Mouse (Mus musculus): ENCODE data around the gene Magi3. TPM values are rescaled to one million over a fixed set of nuclear protein-coding genes. Genes with fewer than 3 reads are reported as not detected.

The Magi3 gene
- polyA plus RNA-seq (2016; fragmentation: Nextera tagmentation; extraction: Ambion mirVana) = 5.2 and 6.0 TPM in 2 replicates

- peak; percentile 99 for ATAC-seq (ENCODE audit: low FRiP score, low read depth)
Observed at GRCm38 (mm10) chr3:104220295-104220965, at the start of gene Magi3. TSS of gene Magi3 (minus strand) at chr3:104220374.

GRCm38 (mm10) chr3:104264530-104265145, 44.5 kb upstream of the Magi3 start:
- Histone ChIP-seq H3K4me3 (no peak overlapping the region), H3K4me1 (no peaks in the 10 kb centered on the region), H3K9ac (replicated peaks) (no peak overlapping the region), H3K27ac (replicated peaks) (no peak overlapping the region), H3K36me3 (no peaks in the 10 kb centered on the region), H3K9me3 (no peaks in the 10 kb centered on the region), H3K27me3 (no peaks in the 10 kb centered on the region), H3K4me2 (replicated peaks) (no peak overlapping the region)
- 90% methylated on average over 6 of the region's 6 CpGs for WGBS
- ATAC-seq (ENCODE audit: low FRiP score, low read depth) = no peak

More at GRCm38 (mm10) chr3:104220295-104220965, at the start of gene Magi3:
- peak within 1 kb of the TSS; percentile 83 for H3K4me2 ChIP-seq (replicated peaks)
- no peaks in the 10 kb centered on the region for H3K9me3 ChIP-seq
- peaks cover 16% of the 10 kb centered on the region for H3K4me1 ChIP-seq
- H3K9ac ChIP-seq (replicated peaks) = peak within 1 kb of the TSS; percentile 75
- no peaks in the 10 kb centered on the region for H3K36me3 ChIP-seq
- H3K4me3 ChIP-seq = peak within 1 kb of the TSS; percentile 73
- H3K27me3 ChIP-seq = no peaks in the 10 kb centered on the region; the same call in 1 of the 2 replicates
- H3K27ac ChIP-seq (replicated peaks) = peak within 1 kb of the TSS; percentile 96
- under 1% methylated on average over 46 of the region's 46 CpGs for WGBS

- H3K4me3 ChIP-seq = no peak overlapping the region
- no peak for ATAC-seq (ENCODE audit: low FRiP score, low read depth)
- no peak overlapping the region for H3K27ac ChIP-seq (replicated peaks)
- no peaks in the 10 kb centered on the region for H3K4me1 ChIP-seq
- H3K9me3 ChIP-seq = no peaks in the 10 kb centered on the region
- no peaks in the 10 kb centered on the region for H3K36me3 ChIP-seq
- no peak overlapping the region for H3K4me2 ChIP-seq (replicated peaks)
- WGBS = 62% methylated on average over 5 of the region's 5 CpGs
- H3K9ac ChIP-seq (replicated peaks) = no peak overlapping the region
- no peaks in the 10 kb centered on the region for H3K27me3 ChIP-seq
Observed at GRCm38 (mm10) chr3:104260221-104260620, 40.0 kb upstream of the Magi3 start.

- H3K4me2 ChIP-seq (replicated peaks) = no peak overlapping the region
- ATAC-seq (ENCODE audit: low FRiP score, low read depth) = no peak
- H3K36me3 ChIP-seq = no peaks in the 10 kb centered on the region
- H3K27me3 ChIP-seq = no peaks in the 10 kb centered on the region
- WGBS = 88% methylated on average over 4 of the region's 4 CpGs
- no peaks in the 10 kb centered on the region for H3K9me3 ChIP-seq
- no peak overlapping the region for H3K4me3 ChIP-seq
- no peak overlapping the region for H3K9ac ChIP-seq (replicated peaks)
- H3K4me1 ChIP-seq = no peaks in the 10 kb centered on the region
- H3K27ac ChIP-seq (replicated peaks) = no peak overlapping the region
Observed at GRCm38 (mm10) chr3:104259168-104259567, 39.0 kb upstream of the Magi3 start.

GRCm38 (mm10) chr3:104257041-104257440, 36.9 kb upstream of the Magi3 start:
- no peak overlapping the region for H3K4me2 ChIP-seq (replicated peaks)
- H3K36me3 ChIP-seq = no peaks in the 10 kb centered on the region
- no peaks in the 10 kb centered on the region for H3K4me1 ChIP-seq
- ATAC-seq (ENCODE audit: low FRiP score, low read depth) = no peak
- no peak overlapping the region for H3K4me3 ChIP-seq
- 77% methylated on average over 3 of the region's 3 CpGs for WGBS
- no peaks in the 10 kb centered on the region for H3K9me3 ChIP-seq
- no peaks in the 10 kb centered on the region for H3K27me3 ChIP-seq
- H3K27ac ChIP-seq (replicated peaks) = no peak overlapping the region
- H3K9ac ChIP-seq (replicated peaks) = no peak overlapping the region

GRCm38 (mm10) chr3:104253760-104254159, 33.6 kb upstream of the Magi3 start:
- H3K9ac ChIP-seq (replicated peaks) = no peak overlapping the region
- H3K4me2 ChIP-seq (replicated peaks) = no peak overlapping the region
- no peaks in the 10 kb centered on the region for H3K36me3 ChIP-seq
- no peak overlapping the region for H3K4me3 ChIP-seq
- no peak overlapping the region for H3K27ac ChIP-seq (replicated peaks)
- 46% methylated on average over 3 of the region's 3 CpGs for WGBS
- H3K9me3 ChIP-seq = no peaks in the 10 kb centered on the region
- ATAC-seq (ENCODE audit: low FRiP score, low read depth) = no peak
- H3K27me3 ChIP-seq = no peaks in the 10 kb centered on the region
- H3K4me1 ChIP-seq = no peaks in the 10 kb centered on the region

- Histone ChIP-seq H3K4me2 (replicated peaks) (no peak overlapping the region), H3K4me1 (no peaks in the 10 kb centered on the region), H3K27ac (replicated peaks) (no peak overlapping the region), H3K4me3 (no peak overlapping the region), H3K27me3 (no peaks in the 10 kb centered on the region), H3K36me3 (no peaks in the 10 kb centered on the region), H3K9ac (replicated peaks) (no peak overlapping the region), H3K9me3 (0 out of 2 replicates have a peak, but pooled peaks cover 2% of the 10 kb centered on the region)
- ATAC-seq (ENCODE audit: low FRiP score, low read depth) = no peak
- 84% methylated on average over 4 of the region's 4 CpGs for WGBS
Observed at GRCm38 (mm10) chr3:104247850-104248249, 27.7 kb upstream of the Magi3 start.

GRCm38 (mm10) chr3:104247057-104247456, 26.9 kb upstream of the Magi3 start:
- WGBS = 85% methylated on average over 1 of the region's 1 CpGs
- Histone ChIP-seq H3K27ac (replicated peaks) (no peak overlapping the region), H3K4me3 (no peak overlapping the region), H3K4me1 (no peaks in the 10 kb centered on the region), H3K9ac (replicated peaks) (no peak overlapping the region), H3K4me2 (replicated peaks) (no peak overlapping the region), H3K36me3 (no peaks in the 10 kb centered on the region), H3K9me3 (0 out of 2 replicates have a peak, but pooled peaks cover 2% of the 10 kb centered on the region), H3K27me3 (no peaks in the 10 kb centered on the region)
- ATAC-seq (ENCODE audit: low FRiP score, low read depth) = no peak

- 0 out of 2 replicates have a peak, but pooled peaks cover 2% of the 10 kb centered on the region for H3K9me3 ChIP-seq
- 90% methylated on average over 8 of the region's 8 CpGs for WGBS
- H3K27ac ChIP-seq (replicated peaks) = no peak overlapping the region
- H3K36me3 ChIP-seq = no peaks in the 10 kb centered on the region
- H3K4me3 ChIP-seq = no peak overlapping the region
- no peak overlapping the region for H3K4me2 ChIP-seq (replicated peaks)
- no peak overlapping the region for H3K9ac ChIP-seq (replicated peaks)
- no peaks in the 10 kb centered on the region for H3K4me1 ChIP-seq
- no peak for ATAC-seq (ENCODE audit: low FRiP score, low read depth)
- no peaks in the 10 kb centered on the region for H3K27me3 ChIP-seq
Observed at GRCm38 (mm10) chr3:104244373-104244772, 24.2 kb upstream of the Magi3 start.

GRCm38 (mm10) chr3:104243972-104244371, 23.8 kb upstream of the Magi3 start:
- Histone ChIP-seq H3K27me3 (no peaks in the 10 kb centered on the region), H3K4me1 (no peaks in the 10 kb centered on the region), H3K4me3 (no peak overlapping the region), H3K9ac (replicated peaks) (no peak overlapping the region), H3K9me3 (0 out of 2 replicates have a peak, but pooled peaks cover 2% of the 10 kb centered on the region), H3K36me3 (no peaks in the 10 kb centered on the region), H3K27ac (replicated peaks) (no peak overlapping the region), H3K4me2 (replicated peaks) (no peak overlapping the region)
- ATAC-seq (ENCODE audit: low FRiP score, low read depth) = no peak
- 88% methylated on average over 6 of the region's 6 CpGs for WGBS

- Histone ChIP-seq H3K27me3 (no peaks in the 10 kb centered on the region), H3K4me2 (replicated peaks) (no peak overlapping the region), H3K36me3 (no peaks in the 10 kb centered on the region), H3K9me3 (0 out of 2 replicates have a peak, but pooled peaks cover 2% of the 10 kb centered on the region), H3K27ac (replicated peaks) (no peak overlapping the region), H3K9ac (replicated peaks) (no peak overlapping the region), H3K4me3 (no peak overlapping the region), H3K4me1 (0 out of 2 replicates have a peak, but pooled peaks cover 3% of the 10 kb centered on the region)
- no peak for ATAC-seq (ENCODE audit: low FRiP score, low read depth)
- WGBS = 91% methylated on average over 2 of the region's 2 CpGs
Observed at GRCm38 (mm10) chr3:104239785-104240184, 19.6 kb upstream of the Magi3 start.

- H3K36me3 ChIP-seq = no peaks in the 10 kb centered on the region
Observed at GRCm38 (mm10) chr3:104239376-104239775, 19.2 kb upstream of the Magi3 start.

More at GRCm38 (mm10) chr3:104239376-104239775, 19.2 kb upstream of the Magi3 start:
- H3K4me3 ChIP-seq = no peak overlapping the region
- 0 out of 2 replicates have a peak, but pooled peaks cover 3% of the 10 kb centered on the region for H3K4me1 ChIP-seq
- no peak overlapping the region for H3K27ac ChIP-seq (replicated peaks)
- H3K27me3 ChIP-seq = no peaks in the 10 kb centered on the region
- 0 out of 2 replicates have a peak, but pooled peaks cover 2% of the 10 kb centered on the region for H3K9me3 ChIP-seq
- H3K9ac ChIP-seq (replicated peaks) = no peak overlapping the region
- no peak overlapping the region for H3K4me2 ChIP-seq (replicated peaks)
- no peak for ATAC-seq (ENCODE audit: low FRiP score, low read depth)
- WGBS = 91% methylated on average over 2 of the region's 2 CpGs

Measured in midbrain, embryonic 12.5 days (tissue).